Mouse (Mus musculus): ENCODE data around the gene Nod2. TPM values are rescaled to one million over a fixed set of nuclear protein-coding genes. Genes with fewer than 3 reads are reported as not detected.

Nod2 gene
- polyA plus RNA-seq, 1 experiment from 2014 or later, result 0.14 TPM

- Histone ChIP-seq H3K4me3 (ENCODE audit: low read depth, low read length) (no peak overlapping the region), H3K9ac (ENCODE audit: low read depth, low read length) (no peak overlapping the region), H3K4me1 (replicated peaks; ENCODE audit: control insufficient read depth, insufficient read depth, low read length) (no peaks in the 10 kb centered on the region), H3K9me3 (ENCODE audit: control insufficient read depth, low read length) (no peaks in the 10 kb centered on the region), H3K27me3 (ENCODE audit: control insufficient read depth, insufficient read depth, low read length) (no peaks in the 10 kb centered on the region), H3K36me3 (ENCODE audit: control insufficient read depth, insufficient read depth, low read length) (no peaks in the 10 kb centered on the region), H3K27ac (ENCODE audit: low read depth, low read length) (no peak overlapping the region), H3K4me2 (replicated peaks; ENCODE audit: low read depth, low read length) (no peak overlapping the region)
- DNase-seq (ENCODE audit: low spot score) (no peak), ATAC-seq (ENCODE audit: low FRiP score) (no peak)
- WGBS, result 80% methylated on average over 5 of the region's 5 CpGs
These were observed 32.1 kb upstream of the Nod2 start for GRCm38 (mm10) chr8:88614981-88615380.

DNA sequence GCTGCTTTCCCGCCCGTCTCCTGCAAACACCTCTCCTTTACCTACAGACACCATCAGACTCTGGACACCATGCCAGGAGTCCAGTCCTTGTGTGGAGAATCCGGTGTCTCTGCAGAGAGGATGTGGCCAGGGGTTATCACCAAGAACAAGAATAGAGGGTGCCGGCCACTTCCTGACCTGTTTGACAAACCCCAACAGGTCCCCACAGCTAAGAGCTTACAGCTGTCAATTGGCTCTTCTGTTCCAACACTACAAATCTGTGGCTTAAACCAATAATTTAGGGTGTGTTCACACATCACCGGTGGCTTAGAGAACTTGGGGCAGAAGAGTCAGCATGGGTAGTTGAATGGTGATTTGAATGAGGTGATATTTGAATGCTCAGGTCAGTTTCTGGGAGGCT is 28.5 kb upstream of the Nod2 start:
- Histone ChIP-seq H3K27me3 (ENCODE audit: control insufficient read depth, insufficient read depth, low read length) (no peaks in the 10 kb centered on the region), H3K27ac (ENCODE audit: low read depth, low read length) (no peak overlapping the region)

GRCm38 (mm10) chr8:88619513-88619912 is 27.6 kb upstream of the Nod2 start:
- H3K9me3 ChIP-seq (ENCODE audit: control insufficient read depth, low read length), result no peaks in the 10 kb centered on the region
- ATAC-seq (ENCODE audit: low FRiP score) (no peak), DNase-seq (ENCODE audit: low spot score) (no peak)
- no peak overlapping the region for H3K9ac ChIP-seq (ENCODE audit: low read depth, low read length)
- WGBS, result 80% methylated on average over 3 of the region's 3 CpGs
- H3K27ac ChIP-seq (ENCODE audit: low read depth, low read length), result no peak overlapping the region
- H3K4me3 ChIP-seq (ENCODE audit: low read depth, low read length), result no peak overlapping the region
- no peaks in the 10 kb centered on the region for H3K27me3 ChIP-seq (ENCODE audit: control insufficient read depth, insufficient read depth, low read length)
- H3K4me2 ChIP-seq (replicated peaks; ENCODE audit: low read depth, low read length), result no peak overlapping the region
- H3K36me3 ChIP-seq (ENCODE audit: control insufficient read depth, insufficient read depth, low read length), result no peaks in the 10 kb centered on the region
- no peaks in the 10 kb centered on the region for H3K4me1 ChIP-seq (replicated peaks; ENCODE audit: control insufficient read depth, insufficient read depth, low read length)

More for the DNA sequence above, 28.5 kb upstream of the Nod2 start:
- WGBS, result 81% methylated on average over 5 of the region's 5 CpGs
- no peak for ATAC-seq (ENCODE audit: low FRiP score)
- no peak overlapping the region for H3K9ac ChIP-seq (ENCODE audit: low read depth, low read length)
- no peak overlapping the region for H3K4me2 ChIP-seq (replicated peaks; ENCODE audit: low read depth, low read length)
- no peaks in the 10 kb centered on the region for H3K9me3 ChIP-seq (ENCODE audit: control insufficient read depth, low read length)
- H3K4me3 ChIP-seq (ENCODE audit: low read depth, low read length), result no peak overlapping the region
- H3K4me1 ChIP-seq (replicated peaks; ENCODE audit: control insufficient read depth, insufficient read depth, low read length), result no peaks in the 10 kb centered on the region
- no peak for DNase-seq (ENCODE audit: low spot score)
- H3K36me3 ChIP-seq (ENCODE audit: control insufficient read depth, insufficient read depth, low read length), result no peaks in the 10 kb centered on the region

- Histone ChIP-seq H3K36me3 (ENCODE audit: control insufficient read depth, insufficient read depth, low read length) (no peaks in the 10 kb centered on the region), H3K4me3 (ENCODE audit: low read depth, low read length) (no peak overlapping the region), H3K27ac (ENCODE audit: low read depth, low read length) (no peak overlapping the region), H3K4me2 (replicated peaks; ENCODE audit: low read depth, low read length) (no peak overlapping the region), H3K9ac (ENCODE audit: low read depth, low read length) (no peak overlapping the region), H3K4me1 (replicated peaks; ENCODE audit: control insufficient read depth, insufficient read depth, low read length) (no peaks in the 10 kb centered on the region), H3K27me3 (ENCODE audit: control insufficient read depth, insufficient read depth, low read length) (no peaks in the 10 kb centered on the region), H3K9me3 (ENCODE audit: control insufficient read depth, low read length) (no peaks in the 10 kb centered on the region)
- 70% methylated on average over 5 of the region's 5 CpGs for whole genome bisulfite sequencing
- DNase-seq (ENCODE audit: low spot score), result no peak
- no peak for ATAC-seq (ENCODE audit: low FRiP score)
These were observed 26.2 kb upstream of the Nod2 start for GRCm38 (mm10) chr8:88620931-88621330.

GRCm38 (mm10) chr8:88621408-88621807 is 25.7 kb upstream of the Nod2 start:
- Histone ChIP-seq H3K9ac (ENCODE audit: low read depth, low read length) (no peak overlapping the region), H3K4me3 (ENCODE audit: low read depth, low read length) (no peak overlapping the region), H3K4me2 (replicated peaks; ENCODE audit: low read depth, low read length) (no peak overlapping the region), H3K4me1 (replicated peaks; ENCODE audit: control insufficient read depth, insufficient read depth, low read length) (no peaks in the 10 kb centered on the region), H3K9me3 (ENCODE audit: control insufficient read depth, low read length) (no peaks in the 10 kb centered on the region), H3K27ac (ENCODE audit: low read depth, low read length) (no peak overlapping the region), H3K36me3 (ENCODE audit: control insufficient read depth, insufficient read depth, low read length) (no peaks in the 10 kb centered on the region), H3K27me3 (ENCODE audit: control insufficient read depth, insufficient read depth, low read length) (0 out of 2 replicates have a peak, but pooled peaks cover 3% of the 10 kb centered on the region)
- ATAC-seq (ENCODE audit: low FRiP score) (no peak), DNase-seq (ENCODE audit: low spot score) (peak; percentile 87)
- WGBS, result 0% methylated on average over 8 of the region's 8 CpGs

- H3K9ac ChIP-seq (ENCODE audit: low read depth, low read length), result no peak overlapping the region
- H3K9me3 ChIP-seq (ENCODE audit: control insufficient read depth, low read length), result no peaks in the 10 kb centered on the region
- ATAC-seq (ENCODE audit: low FRiP score) (no peak), DNase-seq (ENCODE audit: low spot score) (no peak)
- H3K4me2 ChIP-seq (replicated peaks; ENCODE audit: low read depth, low read length), result no peak overlapping the region
- H3K4me1 ChIP-seq (replicated peaks; ENCODE audit: control insufficient read depth, insufficient read depth, low read length), result peaks cover 5% of the 10 kb centered on the region; the same call in 1 of the 2 replicates
- H3K4me3 ChIP-seq (ENCODE audit: low read depth, low read length), result no peak overlapping the region
- 74% methylated on average over 3 of the region's 3 CpGs for WGBS
- H3K27ac ChIP-seq (ENCODE audit: low read depth, low read length), result no peak overlapping the region
- no peaks in the 10 kb centered on the region for H3K36me3 ChIP-seq (ENCODE audit: control insufficient read depth, insufficient read depth, low read length)
- H3K27me3 ChIP-seq (ENCODE audit: control insufficient read depth, insufficient read depth, low read length), result peaks cover 9% of the 10 kb centered on the region; the same call in 1 of the 2 replicates
These were observed 23.8 kb upstream of the Nod2 start for GRCm38 (mm10) chr8:88623351-88623750.

DNA sequence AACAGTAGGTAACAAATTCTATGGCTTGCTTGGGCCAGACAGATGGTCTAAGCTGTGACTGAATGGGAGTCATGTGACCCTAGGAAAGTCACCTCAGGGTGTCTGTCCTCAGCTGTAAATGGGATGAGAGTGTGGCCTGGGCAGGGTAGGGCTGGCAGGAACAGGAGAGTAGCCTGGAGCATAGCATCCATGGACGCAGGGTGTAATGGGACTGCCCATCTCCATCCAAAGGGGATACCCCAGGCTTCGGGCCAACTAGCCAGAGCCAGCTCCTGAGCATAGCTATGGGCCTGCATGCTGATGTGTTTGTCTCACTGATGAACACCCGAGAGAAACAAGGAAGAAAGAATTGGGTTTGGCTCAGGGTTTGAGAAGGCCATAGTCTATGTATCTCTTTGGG is 22.8 kb upstream of the Nod2 start:
- Histone ChIP-seq H3K27ac (ENCODE audit: low read depth, low read length) (no peak overlapping the region), H3K4me3 (ENCODE audit: low read depth, low read length) (no peak overlapping the region), H3K27me3 (ENCODE audit: control insufficient read depth, insufficient read depth, low read length) (peaks cover 9% of the 10 kb centered on the region; the same call in 1 of the 2 replicates), H3K4me2 (replicated peaks; ENCODE audit: low read depth, low read length) (no peak overlapping the region), H3K9ac (ENCODE audit: low read depth, low read length) (no peak overlapping the region), H3K9me3 (ENCODE audit: control insufficient read depth, low read length) (no peaks in the 10 kb centered on the region), H3K4me1 (replicated peaks; ENCODE audit: control insufficient read depth, insufficient read depth, low read length) (peaks cover 5% of the 10 kb centered on the region; the same call in 1 of the 2 replicates), H3K36me3 (ENCODE audit: control insufficient read depth, insufficient read depth, low read length) (no peaks in the 10 kb centered on the region)
- ATAC-seq (ENCODE audit: low FRiP score) (no peak), DNase-seq (ENCODE audit: low spot score) (no peak)
- 77% methylated on average over 3 of the region's 3 CpGs for WGBS

DNA sequence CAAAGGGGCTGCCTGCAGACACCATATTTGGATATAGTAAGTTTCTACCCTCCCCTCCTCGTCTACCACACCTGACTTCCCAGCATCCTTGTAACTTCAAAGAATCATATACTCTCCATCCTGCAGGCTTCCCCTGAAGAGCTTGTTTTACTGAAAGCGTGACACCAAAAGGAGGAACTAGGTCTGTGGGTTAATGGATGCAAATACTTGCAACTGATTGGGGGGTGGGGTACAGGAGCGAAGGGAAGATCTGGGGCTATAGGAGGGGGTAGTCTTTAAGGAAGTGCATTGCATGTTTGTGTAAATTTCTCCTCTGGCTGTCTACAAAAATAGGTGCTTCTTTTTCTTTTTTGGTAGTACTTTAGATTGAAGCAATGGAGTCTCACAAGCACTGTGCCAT is 20.7 kb upstream of the Nod2 start:
- Histone ChIP-seq H3K27me3 (ENCODE audit: control insufficient read depth, insufficient read depth, low read length) (peaks cover 9% of the 10 kb centered on the region; the same call in 1 of the 2 replicates), H3K9ac (ENCODE audit: low read depth, low read length) (no peak overlapping the region), H3K4me3 (ENCODE audit: low read depth, low read length) (no peak overlapping the region), H3K27ac (ENCODE audit: low read depth, low read length) (no peak overlapping the region), H3K36me3 (ENCODE audit: control insufficient read depth, insufficient read depth, low read length) (no peaks in the 10 kb centered on the region), H3K4me2 (replicated peaks; ENCODE audit: low read depth, low read length) (no peak overlapping the region), H3K9me3 (ENCODE audit: control insufficient read depth, low read length) (no peaks in the 10 kb centered on the region), H3K4me1 (replicated peaks; ENCODE audit: control insufficient read depth, insufficient read depth, low read length) (peaks cover 5% of the 10 kb centered on the region; the same call in 1 of the 2 replicates)
- DNase-seq (ENCODE audit: low spot score) (no peak), ATAC-seq (ENCODE audit: low FRiP score) (no peak)
- 71% methylated on average over 3 of the region's 3 CpGs for WGBS

- H3K9me3 ChIP-seq (ENCODE audit: control insufficient read depth, low read length), result no peaks in the 10 kb centered on the region
- H3K27me3 ChIP-seq (ENCODE audit: control insufficient read depth, insufficient read depth, low read length), result peaks cover 9% of the 10 kb centered on the region; the same call in 1 of the 2 replicates
- ATAC-seq (ENCODE audit: low FRiP score), result peak; percentile 51; the same call in 1 of the 2 replicates
- WGBS, result 10% methylated on average over 18 of the region's 19 CpGs
- H3K27ac ChIP-seq (ENCODE audit: low read depth, low read length), result 0 out of 2 replicates have a peak overlapping the region, but pooled peaks have one; percentile 54
- H3K9ac ChIP-seq (ENCODE audit: low read depth, low read length), result peak overlapping the region; percentile 79
- DNase-seq (ENCODE audit: low spot score), result no peak
- H3K36me3 ChIP-seq (ENCODE audit: control insufficient read depth, insufficient read depth, low read length), result no peaks in the 10 kb centered on the region
- peaks cover 5% of the 10 kb centered on the region; the same call in 1 of the 2 replicates for H3K4me1 ChIP-seq (replicated peaks; ENCODE audit: control insufficient read depth, insufficient read depth, low read length)
- peak overlapping the region; percentile 95 for H3K4me2 ChIP-seq (replicated peaks; ENCODE audit: low read depth, low read length)
- peak overlapping the region; percentile 50 for H3K4me3 ChIP-seq (ENCODE audit: low read depth, low read length)
These were observed 20.2 kb upstream of the Nod2 start for GRCm38 (mm10) chr8:88626940-88627264.

Data from hindbrain, embryonic 11.5 days (tissue).